Mouse (Mus musculus): ENCODE measurements around the gene Gm9837.

Gene Gm9837

DNA sequence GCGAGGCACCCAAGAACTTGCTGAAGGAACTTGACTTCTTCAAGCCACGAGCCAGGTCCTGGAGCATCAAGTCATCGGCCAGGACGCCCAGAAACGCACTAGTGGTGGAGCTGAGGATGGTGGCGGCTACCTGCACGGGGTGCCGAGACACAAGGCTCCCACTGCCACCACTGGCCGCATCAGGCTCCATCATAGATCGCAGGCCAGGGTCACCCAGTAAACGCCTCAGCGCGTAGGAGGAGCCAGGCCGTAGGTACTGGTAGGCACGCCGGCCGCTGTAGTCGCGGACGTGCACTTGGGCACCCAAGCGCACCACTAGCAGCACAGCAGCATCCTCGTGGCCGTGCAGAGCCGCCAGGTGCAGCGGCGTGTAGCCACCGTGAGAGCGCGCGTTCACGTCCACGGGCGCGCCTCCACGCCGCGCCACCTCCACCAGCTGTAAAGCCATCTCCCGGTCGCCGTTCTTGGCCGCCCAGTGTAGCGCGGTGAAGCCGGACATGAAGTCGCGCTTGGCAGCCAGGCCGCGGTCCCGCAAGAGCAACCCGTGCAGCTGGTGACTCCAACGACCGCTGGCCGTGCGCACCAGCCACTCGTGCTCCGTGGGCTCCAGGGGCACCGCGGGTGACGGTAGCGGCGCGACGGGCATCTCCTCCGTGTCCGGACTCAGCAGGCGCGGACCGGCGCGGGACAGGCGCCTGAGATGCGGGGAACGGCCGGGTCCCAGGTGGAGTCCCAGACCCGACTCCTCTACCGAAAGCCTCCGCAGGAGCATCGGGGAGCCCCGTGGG lies 8.3 kb upstream of the Gm9837 start:
- TF ChIP-seq GATA4 (IDR thresholded peaks at IDR 0.05; ENCODE audit: insufficient replicate concordance, low read length), result no peak

DNA sequence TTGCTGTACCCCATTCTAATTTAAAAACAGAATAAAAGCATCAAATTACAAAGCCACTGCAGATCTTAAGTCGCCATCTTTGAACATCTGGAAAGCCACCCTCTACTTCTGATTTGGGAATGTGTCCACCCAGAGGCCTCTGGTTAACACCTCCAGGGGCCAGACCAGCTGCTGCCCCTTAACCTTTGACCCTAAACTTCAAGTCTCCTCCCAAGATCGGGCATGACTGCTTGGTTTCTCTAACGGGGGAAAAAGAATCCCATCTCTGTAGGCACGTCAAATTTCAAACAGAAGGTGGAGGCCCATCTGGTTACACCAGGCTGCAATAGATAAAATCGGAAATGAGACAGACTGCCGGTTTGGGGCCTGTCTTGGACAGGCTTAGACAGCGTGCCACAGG lies 7.6 kb upstream of the Gm9837 start:
- TF ChIP-seq GATA4 (IDR thresholded peaks at IDR 0.05; ENCODE audit: insufficient replicate concordance, low read length), result no peak

DNA sequence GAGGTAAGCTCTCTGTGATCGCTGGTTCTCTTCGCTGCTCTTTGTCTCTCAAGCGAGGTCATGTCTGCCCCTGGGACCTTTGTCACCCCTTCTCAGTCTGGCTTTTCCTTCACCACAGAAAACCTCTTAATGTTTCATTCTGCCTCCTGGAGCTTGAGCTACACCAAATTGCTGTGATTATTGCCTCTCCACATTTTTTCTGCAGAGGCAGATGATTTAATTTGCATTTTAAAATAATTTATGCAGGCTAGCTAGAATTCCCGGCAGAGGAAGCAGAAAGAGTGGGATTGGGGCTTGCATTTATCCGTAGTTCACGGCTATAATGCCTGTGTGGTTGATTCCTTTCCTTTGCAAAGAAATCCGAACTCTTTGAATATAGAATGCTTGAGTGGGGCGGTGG lies 5.3 kb upstream of the Gm9837 start:
- no peak for TF ChIP-seq GATA4 (IDR thresholded peaks at IDR 0.05; ENCODE audit: insufficient replicate concordance, low read length)

DNA sequence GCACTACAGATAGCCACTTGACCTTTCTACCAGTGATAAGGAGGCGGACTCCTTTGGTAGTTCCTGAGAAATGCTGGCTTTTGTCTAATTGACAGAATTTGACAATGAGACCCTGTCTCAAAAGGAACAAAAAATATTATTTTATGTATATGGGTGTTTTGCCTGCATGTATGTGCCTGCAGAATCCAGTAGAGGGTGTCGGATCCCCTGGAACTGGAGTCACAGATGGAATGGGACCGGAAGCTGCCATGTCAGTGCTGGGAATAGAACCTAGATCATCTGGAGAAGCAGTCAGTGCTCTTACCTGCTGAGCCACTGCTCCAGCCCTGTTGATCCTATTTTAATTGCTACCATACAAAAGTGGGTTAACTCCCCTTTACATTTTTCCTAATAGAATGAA lies 2.4 kb upstream of the Gm9837 start:
- no peak for TF ChIP-seq GATA4 (IDR thresholded peaks at IDR 0.05; ENCODE audit: insufficient replicate concordance, low read length)

DNA sequence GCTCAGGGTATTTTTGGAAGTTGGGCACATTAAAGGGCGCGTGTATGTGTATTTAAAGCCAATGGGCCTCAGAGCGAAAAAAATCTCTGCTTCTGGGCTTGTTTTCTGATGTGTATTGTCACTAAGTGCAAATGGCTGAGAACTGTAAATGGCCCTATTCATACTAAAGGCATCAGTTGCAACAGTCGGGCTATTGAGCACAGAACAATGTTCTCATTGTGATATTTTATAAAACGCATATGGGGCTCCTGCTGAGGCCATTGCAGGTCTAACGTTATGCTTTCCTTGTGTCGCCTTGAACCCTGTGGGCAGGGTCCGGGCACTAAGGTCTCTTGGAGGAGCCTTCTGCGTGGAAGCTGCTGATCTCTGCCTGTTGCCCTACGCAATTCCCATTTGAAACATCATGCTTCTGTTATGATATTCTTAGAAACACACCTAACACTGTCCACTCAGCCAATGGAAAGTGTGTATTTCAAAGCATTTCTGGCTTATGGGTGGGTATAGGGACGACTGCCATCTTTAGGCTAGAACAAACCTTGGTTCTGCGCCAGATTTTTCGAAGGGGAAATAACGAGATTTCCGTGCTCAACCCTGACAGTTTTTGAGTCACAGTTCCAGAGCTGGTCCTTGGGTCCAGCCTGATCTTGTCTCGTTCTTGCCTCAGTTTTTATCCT lies 848 bp downstream of the Gm9837 start:
- no peak for TF ChIP-seq GATA4 (IDR thresholded peaks at IDR 0.05; ENCODE audit: insufficient replicate concordance, low read length)

DNA sequence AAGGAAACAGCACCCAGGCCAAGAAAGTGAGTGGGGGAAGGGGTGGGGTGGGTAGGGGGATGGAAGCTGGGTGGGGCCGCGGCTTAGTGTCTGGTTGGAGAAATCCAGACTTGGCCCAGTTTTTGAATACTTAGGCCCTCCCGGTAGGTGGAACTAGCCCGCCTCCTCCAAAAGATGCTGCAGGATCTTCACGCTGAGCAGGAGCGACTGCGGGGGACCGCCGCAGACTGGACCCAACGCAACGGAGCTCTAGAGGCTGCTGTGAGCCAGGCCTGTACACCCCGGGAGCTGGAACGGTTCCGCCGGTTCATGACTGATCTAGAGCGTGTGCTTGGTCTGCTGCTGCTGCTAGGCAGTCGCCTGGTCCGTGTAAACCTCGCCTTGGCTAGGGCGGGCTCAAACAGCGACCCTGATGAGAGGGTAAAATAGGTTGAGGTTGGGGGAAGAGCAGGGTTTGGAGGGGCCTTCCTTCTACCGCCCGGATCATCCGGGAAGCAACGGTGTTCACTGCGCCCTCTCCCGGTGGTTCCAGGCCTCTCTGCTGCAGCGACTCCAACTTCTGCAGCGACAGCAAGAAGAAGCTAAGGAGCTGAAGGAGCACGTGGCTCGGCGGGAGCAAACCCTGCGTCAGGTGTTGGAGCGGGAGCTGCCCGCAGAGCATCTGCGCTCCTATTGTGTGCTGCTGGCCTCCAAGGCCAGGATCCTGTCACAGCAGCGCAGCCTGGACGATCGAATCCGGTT lies 3.9 kb downstream of the Gm9837 start:
- no peak for TF ChIP-seq GATA4 (IDR thresholded peaks at IDR 0.05; ENCODE audit: insufficient replicate concordance, low read length)

DNA sequence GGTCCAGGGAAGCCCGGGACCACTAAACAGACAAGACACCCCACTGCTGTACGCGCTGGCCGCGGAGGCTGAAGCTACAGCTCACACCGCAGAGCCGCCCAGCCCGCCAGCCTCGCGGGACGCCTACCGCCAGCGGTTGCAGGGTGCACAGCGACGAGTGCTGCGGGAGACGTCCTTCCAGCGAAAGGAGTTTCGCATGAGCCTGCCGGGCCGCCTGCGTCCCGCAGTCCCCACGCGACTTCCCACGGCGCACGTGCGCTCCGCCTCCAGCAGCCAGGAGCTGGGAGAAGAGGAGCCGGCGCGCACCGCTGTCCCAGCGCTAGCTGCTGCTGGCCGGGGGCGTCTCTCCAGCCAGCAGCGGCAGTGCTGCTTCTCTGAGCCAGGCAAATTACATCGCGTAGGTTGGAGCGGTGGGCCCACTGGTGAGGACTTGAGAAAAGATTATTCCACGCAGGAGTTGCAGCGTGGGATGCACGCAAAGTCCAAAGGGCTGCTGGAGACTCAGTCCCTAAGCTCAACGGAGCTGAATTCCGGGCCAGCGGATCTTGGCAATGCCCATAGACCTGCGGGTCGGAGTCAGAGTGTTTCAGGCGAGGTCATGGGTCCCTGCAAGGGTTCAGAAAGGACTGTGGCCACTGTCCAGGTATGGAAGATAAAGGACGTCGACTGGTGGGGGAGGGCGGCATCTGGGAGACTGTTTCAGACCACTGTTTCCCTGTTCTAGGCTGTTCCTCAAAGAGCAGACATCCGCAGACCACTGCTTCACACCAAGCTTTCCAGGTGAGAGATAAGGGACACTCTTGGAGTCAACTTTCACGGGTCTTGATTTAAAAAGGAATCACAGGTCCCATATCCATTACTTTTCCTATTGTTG lies 6.5 kb downstream of the Gm9837 start:
- 0 out of 2 replicates have a peak, but pooled peaks have one; percentile 11 for TF ChIP-seq GATA4 (IDR thresholded peaks at IDR 0.05; ENCODE audit: insufficient replicate concordance, low read length)

DNA sequence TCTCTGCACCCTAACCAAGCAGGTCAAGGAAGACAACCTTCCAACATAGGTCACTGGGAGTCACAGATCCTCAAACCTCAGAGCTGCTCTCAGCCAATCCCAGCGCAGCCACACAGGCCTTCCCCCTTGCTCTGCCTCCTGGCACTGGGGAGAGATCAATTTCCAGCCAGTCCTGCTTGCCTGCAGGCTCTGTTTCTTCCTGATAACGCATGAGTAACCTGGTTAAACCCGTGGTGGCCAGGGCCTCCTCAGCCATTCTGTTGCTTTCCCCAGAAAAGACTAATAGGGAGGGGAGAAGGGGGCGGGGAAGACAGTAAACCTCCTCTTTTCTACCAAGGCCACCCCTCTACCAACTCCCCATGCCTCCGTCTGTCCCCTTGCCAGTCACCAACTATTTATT lies 8.6 kb downstream of the Gm9837 start:
- TF ChIP-seq GATA4 (IDR thresholded peaks at IDR 0.05; ENCODE audit: insufficient replicate concordance, low read length), result peak; percentile 43; the same call in 1 of the 2 replicates

DNA sequence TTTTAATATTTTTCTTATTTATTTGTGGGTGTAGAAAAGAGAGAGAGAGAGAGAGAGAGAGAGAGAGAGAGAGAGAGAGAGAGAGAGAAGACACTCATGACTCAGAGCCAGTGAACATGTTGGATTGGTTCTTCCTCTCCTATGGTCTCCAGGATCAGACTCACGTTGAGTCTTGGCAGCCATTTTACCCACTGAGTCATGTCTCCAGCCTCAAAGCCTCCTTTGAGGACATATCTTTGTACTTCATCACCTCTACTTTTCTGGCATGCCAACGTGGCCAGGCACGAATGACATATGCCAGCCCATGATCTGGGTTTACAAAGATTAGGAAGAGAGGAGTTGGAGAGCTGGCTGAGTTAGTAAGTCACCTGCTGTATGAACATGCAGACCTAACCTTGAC lies 10.1 kb downstream of the Gm9837 start:
- no peak for TF ChIP-seq GATA4 (IDR thresholded peaks at IDR 0.05; ENCODE audit: insufficient replicate concordance, low read length)

DNA sequence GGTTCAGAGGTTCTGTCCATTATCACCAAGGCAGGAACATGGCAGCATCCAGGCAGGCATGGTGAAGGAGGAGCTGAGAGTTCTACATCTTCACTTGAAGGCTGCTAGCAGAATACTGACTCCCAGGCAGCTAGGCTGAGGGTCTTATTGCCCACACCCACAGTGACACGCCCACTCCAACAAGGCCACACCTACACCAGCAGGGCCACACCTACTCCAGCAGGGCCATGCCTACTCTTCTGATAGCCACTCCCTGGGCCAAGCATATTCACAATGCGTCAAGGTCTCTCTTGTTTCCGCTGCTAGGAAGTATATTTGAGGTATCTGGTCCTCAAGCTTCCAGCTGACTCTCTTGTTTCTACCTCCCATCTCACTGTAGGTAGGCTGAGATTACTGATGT lies 11.3 kb downstream of the Gm9837 start:
- no peak for TF ChIP-seq GATA4 (IDR thresholded peaks at IDR 0.05; ENCODE audit: insufficient replicate concordance, low read length)

DNA sequence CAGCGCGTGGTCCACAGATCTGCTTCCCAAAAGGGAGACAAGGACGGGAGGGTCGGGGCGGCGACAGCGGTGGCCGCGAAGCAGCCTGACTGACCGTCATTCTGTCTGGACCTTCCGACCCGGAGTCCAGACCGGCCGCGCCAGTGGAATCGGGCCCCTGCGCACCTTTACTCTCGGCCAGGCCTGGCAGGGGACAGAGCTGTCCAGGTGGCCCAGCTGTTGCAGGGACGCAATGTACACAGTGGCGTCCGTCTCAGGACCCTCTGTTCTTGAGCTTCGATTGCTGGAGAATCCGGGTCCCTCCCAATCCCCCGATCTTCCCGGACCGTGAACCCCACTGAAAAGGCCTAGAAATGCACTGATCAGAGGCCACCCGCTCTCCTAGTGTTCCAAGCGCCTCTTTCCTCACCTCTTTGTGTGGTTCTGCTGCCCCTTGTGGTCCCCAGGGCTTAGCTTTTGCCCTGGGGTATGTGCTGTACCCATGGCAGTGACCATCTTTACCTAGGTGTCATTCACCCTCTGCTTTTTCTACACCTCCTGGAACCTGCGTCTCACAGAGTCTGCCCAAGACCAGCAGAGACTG lies 12.8 kb downstream of the Gm9837 start:
- no peak for TF ChIP-seq GATA4 (IDR thresholded peaks at IDR 0.05; ENCODE audit: insufficient replicate concordance, low read length)

DNA sequence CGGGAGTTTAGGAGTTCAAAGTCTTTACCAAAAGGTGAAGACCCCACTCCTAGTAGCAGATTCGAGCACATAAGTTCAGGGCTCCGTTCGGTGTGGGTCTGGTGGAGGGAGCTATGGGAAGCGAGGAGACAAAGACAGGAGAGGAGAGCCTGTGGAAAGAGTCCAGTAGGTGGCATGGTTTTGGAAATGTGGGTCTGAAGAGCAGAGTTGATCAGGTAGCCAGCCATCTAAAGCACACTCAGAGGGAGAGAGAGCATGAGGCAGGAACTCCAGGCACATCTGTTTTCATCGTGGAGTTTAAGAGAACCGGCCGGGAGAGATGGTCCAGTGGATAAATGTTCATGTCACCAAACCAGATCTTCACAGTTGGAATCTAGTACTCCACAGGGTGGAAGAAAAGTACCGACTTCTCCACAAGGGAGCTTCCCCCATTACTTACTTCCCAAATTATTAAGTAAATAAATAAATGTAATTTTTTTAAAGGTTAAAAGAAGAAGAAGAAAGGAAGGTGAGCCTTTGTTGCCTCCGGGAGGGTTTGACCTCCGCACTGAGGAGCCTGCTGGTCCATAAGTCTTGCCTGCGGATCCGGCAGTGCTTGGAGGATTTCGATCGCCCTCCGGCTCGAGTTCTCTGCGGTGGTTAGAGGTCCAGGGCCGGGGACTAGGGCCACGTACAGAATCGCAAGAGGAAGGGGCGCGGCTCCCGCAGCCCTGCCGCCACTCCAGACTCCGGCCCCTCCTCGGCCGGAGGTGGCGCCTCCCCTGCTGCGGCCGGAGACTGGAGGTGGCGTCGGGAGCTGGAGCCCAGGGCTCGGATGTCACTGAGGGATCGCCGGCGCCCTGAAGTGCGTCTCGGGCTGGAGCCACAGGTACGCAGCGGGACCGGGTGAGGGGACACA lies 13.6 kb downstream of the Gm9837 start, which contains the start of the genes Gm10447 and Shroom1:
TSS of gene Gm10447 (minus strand) at position 637 of the 898 bp plus-strand sequence.
TSS of gene Shroom1 (plus strand) at position 732 of the 898 bp plus-strand sequence.
- no peak for TF ChIP-seq GATA4 (IDR thresholded peaks at IDR 0.05; ENCODE audit: insufficient replicate concordance, low read length)

DNA sequence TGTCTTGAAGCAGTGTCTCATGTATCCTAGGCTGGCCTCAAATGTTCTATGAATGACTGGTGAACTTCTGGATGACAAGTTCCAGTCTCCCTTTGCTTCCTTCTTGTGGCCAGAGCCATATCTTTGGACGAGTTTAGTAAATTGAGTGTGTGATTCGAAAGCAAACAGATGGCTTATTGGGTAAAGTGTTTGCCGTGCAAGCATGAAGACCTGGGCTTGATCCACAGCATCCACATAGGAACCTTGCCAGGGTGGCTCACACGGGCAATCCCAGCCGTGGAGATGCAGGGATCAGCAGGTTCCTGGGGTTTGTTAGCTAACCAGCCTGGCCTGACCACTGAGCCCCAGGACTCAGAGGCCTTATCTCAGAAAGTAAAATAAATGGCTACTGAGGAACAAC lies 17.2 kb downstream of the Gm9837 start:
- TF ChIP-seq GATA4 (IDR thresholded peaks at IDR 0.05; ENCODE audit: insufficient replicate concordance, low read length), result no peak
